Mouse (Mus musculus) urinary bladder, postnatal 14 days (tissue): ENCODE results near the gene Arhgap23.
A peak's percentile ranks its signal among the peaks of the same experiment; 100 is the strongest.

ENCODE experiments used
- DNase-seq: peaks from one replicate; pipeline ENCODE4 v3.0.0; 2021; ENCODE audit warnings: low spot score

Arhgap23 gene

DNA sequence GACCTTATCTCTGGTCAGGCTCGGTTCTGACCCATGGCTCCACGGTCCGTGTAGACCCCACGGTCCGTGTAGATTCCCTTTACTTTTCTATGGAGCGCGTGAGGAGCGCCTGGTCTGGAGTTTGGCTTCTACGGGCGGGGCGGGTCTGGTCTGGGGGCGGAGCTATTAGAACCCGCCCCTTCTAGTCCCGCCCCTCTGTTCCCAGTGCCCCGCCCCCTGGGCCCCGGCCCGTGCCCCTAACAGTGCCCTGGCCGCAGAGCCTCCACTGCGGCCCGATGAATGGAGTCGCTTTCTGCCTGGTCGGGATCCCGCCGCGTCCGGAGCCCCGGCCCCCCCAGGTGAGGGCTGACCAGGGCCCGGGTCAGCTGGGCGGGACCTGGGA, at the start of gene Arhgap23:
Gene Arhgap23, plus strand, starts transcription at position 204 of the 382 bp plus-strand sequence.
- DNase-seq: peak; percentile 74

DNA sequence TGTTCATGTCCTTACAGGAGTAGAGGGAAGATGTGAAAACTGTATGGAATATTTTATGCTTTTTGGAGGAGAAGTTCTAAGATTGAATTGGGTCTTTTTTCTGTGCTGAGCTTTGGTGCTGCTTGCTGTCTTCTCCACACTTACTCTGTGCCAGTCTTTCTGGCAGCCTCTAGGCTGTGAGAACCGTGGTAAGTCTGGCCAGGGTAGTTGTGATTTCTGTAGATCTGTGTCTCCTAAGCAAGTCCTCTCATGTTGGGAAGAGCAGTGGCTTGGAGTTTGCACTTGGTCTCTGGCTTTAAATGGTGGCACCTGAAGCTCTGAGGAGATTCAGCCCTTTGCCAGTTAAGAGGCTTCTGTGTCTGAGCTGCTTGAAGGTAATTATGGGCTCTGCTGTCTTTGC, 49.8 kb upstream of the Arhgap23 start:
- DNase-seq: no peak

DNA sequence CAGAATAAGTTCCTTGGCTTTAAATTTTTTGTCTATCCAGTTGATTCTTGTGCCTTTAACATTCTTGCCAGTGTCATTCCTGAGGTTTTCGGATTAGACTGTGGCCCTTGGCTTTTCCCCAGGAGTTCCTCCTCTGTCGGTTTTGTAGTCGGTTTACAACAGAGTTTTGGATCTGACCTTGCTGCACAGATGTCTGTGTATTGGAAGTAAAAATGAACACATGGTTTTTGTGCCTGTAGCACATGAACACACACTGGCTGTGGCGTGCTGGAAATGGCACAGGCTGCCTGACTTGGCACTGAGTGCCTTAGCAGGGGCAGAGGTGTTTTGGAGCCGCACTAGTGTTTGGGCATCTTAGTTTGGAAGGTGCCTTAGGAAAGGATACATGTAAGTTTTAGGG, 46.8 kb upstream of the Arhgap23 start:
- no peak for DNase-seq

DNA sequence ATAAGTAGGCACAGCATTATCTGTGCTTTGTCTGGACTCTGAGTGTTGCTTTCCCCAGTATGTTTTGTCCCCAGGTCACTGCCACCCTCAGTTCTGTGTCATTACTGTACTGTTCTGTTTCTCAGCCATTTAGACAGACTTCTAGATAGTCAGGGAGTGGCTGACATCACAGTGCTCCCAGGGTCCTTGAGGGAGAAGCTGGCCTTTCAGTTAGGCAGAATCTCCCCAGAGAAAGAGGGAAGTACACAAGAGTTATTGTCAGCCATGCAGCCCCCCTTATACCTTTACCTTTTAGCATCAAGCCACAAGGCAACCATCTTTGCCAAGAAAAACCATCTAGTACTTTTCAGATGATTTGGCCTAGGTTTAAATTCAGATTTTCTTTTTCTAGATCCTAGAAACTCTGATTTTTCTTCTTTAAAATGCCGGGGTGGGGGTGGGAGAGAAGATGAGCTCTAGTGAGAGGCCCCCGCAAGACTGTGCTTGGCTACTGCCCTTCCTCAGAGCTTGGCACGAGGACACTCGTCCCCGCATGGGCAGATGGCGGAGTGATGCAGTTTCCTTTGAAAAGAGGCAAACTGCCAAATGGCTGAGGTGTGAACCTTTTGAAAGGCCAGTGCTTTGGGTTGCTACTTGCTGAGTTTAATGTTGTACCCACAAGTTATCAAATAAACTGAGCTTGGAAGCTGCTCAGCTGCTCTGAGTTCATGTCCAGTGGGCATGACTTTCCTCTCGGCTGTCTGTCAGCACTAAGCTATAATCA, 44.8 kb upstream of the Arhgap23 start:
- DNase-seq: no peak

DNA sequence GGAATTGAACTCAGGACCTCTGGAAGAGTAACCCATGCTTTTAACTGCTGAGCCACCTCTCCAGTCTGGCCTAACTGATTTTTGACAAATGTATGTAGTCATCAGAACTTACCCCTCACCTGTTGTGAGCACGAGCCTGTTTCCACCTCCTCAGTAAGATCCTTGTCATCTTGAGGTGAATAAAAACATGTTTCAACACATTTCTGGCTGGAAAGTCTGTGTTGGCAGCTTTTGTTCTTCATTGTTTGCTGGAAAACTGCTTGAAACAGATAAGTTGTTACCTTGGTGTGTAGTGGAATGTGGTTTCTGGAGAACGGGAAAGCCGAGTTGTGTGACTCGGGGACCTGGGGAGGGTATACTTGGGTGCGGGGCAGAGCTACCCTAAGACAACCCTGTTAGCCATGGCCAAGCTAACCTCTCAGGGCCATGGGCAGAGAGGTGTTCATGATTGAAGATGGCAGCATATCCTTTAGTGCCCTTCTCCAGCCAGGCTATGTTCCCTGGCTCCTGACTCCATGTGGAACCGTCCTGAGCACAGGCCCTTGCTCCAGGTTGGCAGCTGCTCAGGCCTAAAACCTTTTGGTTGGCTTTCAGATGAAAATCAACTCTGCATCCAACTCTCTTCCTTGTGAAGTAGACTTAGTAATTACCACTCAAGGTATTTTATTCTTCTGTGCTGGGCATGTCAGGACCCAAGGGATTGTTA, 43.0 kb upstream of the Arhgap23 start:
- DNase-seq: no peak

DNA sequence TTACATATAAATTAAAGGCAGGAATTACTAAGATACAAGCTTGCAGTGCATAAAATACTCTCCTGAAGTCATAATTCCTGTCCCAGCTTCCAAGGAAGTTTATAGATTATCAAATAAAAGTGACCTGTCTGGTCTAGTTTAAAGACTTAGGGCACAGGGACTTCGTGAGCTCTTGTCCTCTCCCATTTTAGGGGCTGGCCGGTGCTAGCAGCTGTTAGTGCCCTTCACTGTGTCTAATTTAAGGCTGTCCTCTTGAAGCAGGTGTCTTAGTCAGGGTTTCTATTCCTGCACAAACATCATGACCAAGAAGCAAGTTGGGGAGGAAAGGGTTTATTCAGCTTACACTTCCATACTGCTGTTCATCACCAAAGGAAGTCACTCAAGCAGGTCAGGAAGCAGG, 41.9 kb upstream of the Arhgap23 start:
- DNase-seq: no peak

DNA sequence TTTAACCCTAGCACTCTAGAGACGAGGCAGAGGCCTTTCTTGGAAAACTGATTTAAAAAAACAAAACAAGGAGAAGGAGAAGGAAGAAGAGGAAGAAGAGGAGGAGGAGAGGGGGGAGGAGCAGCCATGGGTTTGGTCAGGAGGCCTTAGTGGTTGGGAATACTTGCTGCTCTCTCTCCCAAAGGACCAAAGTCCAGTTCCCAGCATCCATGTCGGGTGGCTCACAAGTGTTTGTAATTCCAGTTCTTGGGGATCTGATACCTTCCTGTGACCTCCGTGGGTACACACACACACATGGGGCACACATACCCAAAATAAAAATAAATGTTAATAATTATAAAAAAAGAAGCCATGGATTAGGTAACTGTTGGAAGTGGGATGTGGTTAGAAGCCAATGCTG, 35.3 kb upstream of the Arhgap23 start:
- DNase-seq: no peak

DNA sequence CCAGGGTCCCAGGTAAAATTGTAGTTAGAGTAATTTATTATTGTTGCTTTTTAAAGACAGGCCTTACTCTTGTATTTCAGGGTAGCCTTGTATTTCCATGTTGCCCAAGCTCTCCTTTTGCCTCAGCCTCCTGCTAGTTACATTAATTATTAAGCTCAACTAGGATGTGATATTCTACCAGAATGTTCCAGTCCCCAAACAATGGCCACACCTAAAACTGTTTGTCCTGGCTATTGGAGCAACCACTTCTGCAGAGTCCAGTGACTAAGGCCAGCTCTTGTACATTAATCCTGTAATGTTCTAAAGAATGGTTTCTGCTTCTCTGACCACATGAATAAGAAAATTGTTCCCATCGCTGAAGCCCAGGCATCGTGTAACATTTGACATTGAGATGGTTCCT, 32.3 kb upstream of the Arhgap23 start:
- DNase-seq: no peak

DNA sequence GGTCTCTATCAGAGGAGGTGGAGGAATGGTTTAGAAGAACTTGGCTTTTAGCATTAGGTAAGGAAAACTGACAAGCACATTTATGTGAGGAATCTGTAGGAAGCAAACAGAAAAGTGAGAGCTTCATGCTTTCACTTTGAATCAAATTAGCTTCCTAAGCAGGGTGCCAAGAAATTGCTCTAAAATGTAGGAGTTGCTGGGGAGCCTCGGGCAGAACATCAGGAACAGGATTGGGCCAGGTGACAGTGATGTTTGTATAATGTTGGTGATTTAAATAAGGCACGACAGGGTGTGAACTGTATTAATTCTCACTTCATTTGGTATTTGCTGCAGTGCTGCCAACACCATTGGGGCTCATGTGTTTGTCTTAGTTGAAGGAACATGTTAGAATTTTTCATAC, 31.6 kb upstream of the Arhgap23 start:
- no peak for DNase-seq

DNA sequence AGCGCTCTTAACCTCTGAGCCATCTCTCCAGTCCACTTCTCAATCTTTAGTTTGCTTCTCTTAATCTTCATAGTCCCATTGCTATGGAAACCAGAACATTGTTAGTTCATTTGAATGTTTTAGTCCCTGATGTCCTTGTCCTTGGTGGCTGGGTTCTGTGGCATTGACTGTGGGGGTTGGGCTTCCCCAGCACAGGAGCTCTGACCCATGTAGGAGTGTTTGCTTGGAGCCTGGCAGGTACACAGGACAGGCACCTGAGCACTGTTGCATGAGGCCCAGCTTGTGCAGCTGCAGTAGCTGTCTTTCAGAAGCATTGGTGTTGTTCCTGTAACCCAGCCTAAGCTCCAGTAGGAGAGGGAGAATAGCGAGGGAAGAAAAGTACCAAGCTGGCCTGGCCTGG, 27.5 kb upstream of the Arhgap23 start:
- no peak for DNase-seq

DNA sequence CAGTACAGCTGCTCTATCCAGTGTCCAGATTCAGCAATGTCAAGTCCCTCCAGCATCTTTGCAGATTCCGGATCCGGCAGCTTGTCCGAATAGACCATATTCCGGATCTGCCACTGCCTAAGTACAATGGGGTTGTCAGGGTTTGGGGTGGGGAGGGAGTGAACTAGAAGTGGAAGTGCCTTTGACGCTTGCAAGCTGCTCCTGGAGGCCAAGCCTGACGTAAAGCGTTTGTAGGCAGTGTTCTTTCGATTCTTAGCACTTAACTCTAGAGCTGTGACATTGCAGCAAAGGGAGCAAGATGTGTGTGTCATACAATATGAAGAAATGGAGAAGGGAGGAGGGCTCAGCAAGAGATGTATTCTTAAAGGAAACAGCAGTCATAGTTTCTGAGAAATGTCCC, 26.2 kb upstream of the Arhgap23 start:
- DNase-seq: no peak

DNA sequence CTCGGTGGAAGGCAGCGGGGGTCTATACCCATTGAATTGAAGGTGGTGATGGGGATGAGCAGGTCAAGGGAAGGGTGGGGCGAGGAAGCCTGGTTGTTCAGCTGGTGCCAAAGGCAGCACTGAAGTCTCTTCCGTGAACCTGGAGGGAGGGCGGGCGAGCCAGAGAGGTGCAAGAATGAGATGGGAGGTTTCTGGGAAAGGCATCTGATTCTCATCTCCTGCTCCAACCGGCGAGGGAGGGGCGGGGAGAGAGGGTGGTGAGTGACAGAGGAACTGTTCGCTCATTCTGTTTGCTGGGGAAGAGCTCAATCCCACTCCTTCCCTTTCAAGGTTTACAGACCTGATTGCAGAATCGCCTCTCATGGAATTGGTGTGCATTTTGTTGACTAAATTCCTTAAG, 21.7 kb upstream of the Arhgap23 start:
- no peak for DNase-seq

DNA sequence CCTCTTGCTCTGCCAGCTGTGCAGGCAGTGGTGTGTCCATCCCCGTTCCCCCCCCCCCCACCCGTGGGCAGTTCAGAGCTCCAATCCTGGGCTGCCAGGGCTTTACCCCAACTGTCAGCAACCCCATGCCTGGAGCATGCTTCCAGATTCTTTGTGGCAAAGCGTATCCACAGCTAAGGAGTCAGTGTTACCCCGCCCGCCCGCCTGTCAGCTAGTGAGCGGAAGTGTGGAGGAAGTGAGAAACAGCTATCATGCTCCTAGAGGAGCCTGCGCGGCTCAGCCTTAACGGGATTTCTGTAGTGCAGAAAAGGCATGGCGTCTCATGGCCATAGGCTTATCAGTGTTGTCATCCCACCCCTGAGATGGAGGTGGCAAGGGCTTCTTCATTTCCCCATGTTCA, 21.2 kb upstream of the Arhgap23 start:
- DNase-seq: no peak

DNA sequence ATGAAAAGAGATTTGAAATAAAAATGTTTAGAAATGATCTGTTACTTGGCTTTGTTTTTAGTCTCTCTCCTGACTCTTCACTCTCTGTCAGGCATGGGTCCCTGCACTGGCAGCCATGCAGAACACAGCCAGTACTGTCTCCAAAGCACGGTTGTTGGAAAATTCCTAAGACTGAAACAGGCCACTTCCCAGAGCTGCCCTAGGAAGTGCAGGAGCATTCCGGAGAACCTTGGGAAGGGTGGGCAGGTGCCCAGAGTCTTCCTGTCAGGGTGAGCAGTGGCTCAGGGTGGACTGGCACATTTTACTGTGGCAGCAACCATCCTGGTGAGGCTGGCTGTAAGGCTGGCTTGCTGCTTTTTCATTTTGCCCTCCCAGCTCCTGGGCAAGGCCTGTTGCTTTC, 16.8 kb upstream of the Arhgap23 start:
- DNase-seq: no peak

DNA sequence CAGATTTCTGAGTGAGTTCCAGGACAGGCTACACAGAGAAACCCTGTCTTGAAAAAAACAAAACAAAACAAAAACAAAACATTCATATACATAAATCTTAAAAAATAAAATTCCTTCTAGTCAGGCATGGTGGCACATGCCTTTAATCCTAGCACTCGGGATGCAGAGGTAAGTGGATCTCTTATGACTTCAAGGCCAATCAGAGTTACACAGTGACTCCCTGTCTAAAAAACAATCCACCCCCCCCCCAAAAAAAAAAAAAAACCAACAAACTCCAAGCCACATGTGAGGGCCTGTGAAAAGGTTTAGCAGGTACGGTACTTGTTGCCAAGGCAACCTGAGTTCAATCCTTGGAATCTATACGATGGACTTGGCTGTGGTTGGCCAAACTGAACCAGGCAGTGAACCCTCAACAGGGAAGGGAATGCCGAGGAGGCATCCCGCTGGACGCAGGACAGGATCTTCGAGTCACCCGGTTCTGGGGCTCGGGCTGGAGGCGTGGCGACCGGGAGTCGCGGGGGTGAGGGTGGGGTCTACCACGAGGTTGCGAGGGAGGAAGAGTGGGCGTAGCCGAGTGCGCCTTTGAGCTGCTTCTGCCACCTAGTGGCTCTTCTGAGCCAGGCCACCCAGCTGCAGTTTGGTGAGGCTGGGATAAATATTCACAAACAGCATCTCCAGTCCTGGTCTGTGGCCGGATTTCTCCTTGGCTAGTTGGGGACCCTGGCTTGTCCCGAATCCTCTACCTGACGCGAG, 15.2 kb upstream of the Arhgap23 start:
- peak; percentile 83 for DNase-seq

DNA sequence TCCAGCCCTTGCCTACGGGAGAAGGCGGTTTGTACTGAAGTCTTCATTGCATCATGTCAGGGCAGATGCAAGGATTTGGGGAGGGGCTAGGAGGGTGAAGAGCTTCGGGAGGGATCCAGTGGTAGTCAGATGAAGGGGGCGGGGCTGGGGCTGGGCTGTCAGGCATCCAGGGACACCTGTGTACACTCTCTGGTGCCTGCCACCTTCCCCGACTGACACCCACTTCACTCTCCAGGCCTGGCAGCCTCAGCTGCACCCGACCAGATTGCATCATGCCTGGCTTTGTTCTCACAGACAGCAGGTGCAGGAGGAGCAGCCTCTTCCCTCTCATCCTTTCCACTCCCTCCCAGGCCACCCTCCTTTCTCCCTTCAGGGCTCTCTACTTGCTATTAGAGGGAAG, 14.3 kb upstream of the Arhgap23 start:
- no peak for DNase-seq

DNA sequence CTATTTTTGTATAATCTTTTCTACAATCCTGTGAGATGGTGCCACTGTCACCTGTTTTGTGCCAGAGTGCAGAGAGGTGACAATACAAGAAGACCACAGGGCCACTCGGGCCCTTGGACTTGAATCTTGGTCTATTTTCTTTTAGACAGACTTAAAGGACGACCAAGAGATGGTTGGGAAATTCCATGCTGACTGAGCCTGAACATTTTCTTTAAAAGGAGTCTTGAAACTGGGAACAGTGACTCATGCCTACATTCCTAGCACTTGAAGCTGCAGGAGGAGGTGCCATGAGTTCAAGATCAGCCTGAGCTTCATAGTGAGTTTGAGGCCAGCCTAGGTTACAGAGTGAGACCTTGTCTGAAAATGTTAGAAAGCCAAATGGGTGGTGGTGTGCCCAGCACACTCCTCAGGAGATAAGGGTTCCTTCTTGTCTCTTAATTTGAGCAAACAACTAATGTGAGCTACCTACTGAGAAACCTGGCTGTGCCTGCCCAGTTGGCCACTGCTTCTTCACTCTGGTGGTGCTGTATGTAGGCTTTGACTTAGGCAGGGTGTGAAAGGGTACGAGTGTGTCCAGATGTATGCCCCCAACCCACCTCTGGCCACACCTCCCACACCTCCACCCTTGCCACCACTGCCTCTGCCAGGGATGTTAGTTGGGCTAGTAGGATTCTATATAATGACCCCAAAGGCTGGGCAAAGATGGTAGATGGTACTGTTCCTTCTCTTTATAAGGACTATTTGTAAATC, 13.5 kb upstream of the Arhgap23 start:
- no peak for DNase-seq

DNA sequence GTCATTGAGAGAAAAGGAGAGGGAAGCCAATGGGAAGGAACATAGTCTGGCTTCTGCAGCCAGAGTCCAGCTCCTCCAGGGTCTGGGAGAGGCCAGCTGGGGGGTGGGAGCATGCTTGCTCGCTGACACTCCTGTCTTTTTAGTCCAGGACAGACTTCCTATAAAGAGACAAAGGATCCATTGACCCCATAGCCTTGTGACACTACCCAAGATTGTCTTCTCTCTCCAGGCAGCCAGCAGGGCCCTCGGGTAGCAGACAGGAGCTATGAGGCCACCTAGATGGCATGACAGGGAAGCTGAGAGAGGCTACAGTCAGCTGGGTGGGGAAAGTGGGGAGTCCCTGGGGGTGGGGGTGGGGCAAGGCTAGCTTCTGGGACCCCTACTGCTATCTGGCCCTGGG, 12.6 kb upstream of the Arhgap23 start:
- DNase-seq: no peak

DNA sequence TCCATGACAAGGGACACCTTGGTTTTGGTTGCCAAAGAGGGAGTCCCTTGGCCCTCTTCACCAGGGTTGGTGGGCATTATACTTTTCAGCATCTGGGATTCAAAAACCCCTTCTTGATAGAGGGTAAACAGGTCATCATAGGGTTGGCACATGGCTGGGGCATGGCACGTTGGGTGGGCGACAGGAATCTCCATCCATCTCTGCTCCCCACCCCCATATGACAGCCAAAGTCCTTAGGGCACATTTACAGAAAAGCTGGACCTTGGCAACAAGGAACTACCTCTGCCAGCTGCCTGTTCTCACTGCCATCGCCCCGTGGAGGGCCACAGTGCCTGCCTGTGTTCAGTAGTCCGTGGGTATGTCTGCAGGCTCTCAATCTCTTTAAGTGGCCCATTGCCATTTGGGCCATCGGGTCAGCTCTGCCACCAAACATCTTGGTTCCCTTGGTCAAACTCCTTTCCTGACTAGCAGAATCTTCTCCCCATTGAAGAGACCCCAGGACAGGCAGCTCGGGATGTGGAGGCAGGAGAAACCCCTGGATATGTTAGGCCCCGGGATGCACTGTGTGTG, 11.6 kb upstream of the Arhgap23 start:
- DNase-seq: no peak

DNA sequence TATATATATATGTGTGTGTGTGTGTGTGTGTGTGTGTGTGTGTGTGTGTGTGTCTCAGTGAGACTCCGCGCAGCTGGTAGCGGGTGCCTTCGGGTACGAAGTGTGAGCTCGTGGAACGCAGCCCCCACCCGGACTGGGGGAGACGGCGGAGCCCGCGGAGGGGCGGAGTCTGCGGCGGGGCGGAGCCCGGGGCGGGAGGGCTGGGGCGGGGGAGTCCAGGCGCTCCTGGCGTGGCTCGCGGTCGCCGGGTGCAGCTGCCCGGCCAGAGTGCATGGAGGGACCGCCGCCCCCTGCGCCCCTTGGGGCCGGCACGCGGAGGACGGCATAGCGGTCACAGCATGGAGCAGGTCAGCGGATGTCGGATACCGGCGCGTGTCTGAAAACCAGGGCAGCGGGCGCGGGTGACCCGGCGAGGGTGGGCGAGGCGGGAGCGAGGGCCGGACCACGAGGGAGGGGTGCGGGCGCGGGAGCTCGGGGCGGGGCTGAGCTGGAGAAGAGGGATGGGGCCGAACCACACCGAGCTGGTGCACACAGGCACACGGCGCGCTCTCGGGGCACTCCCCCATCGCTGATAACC, 11.1 kb upstream of the Arhgap23 start:
- DNase-seq: peak; percentile 50

DNA sequence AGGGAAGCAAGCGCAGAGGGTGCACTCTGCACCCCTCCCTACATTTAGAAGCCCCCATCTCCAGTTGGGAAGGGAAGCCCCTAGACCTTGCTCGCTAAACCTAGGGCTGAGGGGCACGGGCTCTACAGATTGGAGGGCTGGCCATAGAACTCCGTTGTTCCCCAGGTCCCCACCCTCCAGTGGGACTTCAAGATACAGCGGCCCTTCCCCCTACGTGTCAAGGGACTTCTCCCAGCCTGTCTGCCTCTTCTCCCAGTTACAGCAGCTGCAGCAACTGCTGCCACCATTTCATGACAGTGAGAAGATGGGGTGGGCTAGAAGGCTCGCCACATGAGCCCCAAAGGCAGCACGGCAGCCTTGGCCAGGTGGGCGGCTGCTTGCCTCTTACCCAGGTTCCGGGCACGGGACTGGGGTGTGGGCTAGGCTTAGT, 10.6 kb upstream of the Arhgap23 start:
- peak; percentile 5 for DNase-seq
